Mouse (Mus musculus) frontal cortex, postnatal 10 days (tissue): Measurements from ENCODE around the gene Comtd1.

Experiments used
- DNase-seq, 2 experiments: peaks; one replicate each; pipeline ENCODE4 v3.0.0; 2022; ENCODE audit warnings: low spot score in 2 of 2, mixed read lengths in 1 of 2

Gene Comtd1

DNA sequence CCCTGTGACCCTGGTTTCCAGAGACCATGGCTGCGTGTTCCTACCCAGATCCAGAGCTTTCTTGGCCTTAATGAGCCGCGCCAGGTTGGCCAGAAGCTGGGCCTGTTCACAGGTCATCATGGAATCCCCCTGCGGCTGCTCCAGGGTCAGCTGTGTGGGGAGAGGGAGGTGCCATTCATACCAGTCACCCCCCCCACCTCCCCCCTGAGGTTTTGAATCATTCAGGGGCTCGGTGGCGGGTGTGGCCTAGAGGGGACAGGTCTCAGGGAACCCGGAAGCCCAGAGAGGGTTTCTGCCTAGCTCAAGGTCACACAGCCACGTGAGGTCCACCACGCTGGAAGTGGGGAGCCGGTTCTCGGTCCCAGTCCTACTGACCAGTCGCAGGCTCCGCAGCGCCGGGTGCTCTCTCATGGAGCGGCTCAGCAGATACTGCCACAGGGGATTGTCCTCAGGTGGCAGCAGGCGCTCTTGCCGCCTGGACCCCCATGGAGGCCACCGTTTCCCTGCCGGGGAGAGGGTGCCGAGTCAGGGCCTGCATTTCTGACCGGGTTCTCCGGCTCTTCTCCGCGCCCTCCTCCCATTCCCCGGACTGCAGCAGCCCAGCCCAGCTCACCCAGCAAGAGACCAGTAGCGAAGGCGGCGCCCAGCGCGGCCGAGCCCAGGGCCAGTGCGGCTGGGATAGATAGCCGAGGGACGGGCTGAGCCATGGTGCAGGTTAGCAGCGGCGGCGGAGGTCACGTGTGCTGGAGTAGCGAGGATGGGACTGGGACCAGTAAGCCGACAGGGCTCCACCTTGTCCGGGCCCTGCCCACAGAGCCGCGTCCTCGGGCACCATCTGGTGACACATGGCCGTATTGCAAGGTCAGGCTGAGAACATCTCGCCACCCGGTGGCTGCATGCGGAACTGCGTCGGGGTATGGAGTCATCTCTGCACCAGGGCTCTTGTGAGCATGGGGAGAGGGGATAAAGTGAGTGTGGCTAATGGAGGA, at the start of gene Comtd1:
TSS of gene Comtd1 (minus strand) at position 812 of the 989 bp plus-strand sequence.
- peak; percentile 86 to 94 for DNase-seq

DNA sequence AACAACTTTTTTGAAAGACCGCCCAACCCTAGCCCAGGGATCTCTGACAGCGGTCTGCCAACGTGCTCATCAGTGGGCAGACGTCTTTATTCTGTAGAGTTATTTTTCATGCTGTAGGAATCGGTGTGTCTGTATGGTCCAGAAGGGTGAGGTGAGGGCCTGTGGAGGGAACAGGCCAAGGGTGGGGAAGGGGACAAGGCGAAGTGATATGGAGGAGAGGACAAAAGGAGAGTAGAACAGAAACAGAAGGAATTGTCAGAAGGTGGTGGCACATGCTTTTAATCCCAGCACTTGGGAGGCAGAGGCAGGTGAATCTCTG, 43.5 kb upstream of the Comtd1 start:
- DNase-seq: no peak

DNA sequence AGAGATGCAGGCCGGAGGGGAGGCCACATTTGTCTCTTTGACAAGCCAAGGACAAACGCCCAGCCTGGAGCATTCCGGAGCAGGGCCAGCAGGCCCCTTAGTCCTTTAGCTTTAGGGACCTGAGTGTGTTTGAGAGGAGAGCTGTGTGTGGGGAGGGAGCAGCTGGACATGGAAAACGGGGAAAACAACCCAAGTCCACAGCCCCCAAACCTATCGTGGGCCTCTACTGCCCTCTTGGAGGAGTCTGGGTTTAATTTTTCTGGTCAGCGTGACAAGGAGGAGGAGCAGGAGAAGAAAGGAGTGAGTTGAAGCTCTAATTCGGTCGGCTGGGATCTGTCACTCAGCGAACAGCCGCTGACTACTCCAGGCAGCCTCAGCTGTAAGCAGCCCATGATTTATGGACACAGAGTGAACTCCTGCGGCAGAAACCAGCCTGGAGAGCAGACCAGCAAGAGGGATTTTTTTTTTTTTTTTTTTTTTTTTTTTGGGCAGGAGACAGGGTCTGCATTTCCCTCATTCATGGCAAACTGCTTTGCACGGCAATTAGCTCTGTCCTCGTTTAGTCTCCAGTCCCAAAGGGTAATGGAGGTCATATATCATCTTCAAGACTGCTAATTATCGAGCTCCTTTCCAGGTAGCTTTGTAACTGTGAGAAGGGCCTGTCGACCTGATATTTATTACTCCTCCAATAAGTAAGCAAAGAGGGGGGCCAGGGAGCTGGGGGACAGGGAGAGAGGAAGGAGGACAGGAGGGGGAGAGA, 43.0 kb upstream of the Comtd1 start:
- no peak for DNase-seq

DNA sequence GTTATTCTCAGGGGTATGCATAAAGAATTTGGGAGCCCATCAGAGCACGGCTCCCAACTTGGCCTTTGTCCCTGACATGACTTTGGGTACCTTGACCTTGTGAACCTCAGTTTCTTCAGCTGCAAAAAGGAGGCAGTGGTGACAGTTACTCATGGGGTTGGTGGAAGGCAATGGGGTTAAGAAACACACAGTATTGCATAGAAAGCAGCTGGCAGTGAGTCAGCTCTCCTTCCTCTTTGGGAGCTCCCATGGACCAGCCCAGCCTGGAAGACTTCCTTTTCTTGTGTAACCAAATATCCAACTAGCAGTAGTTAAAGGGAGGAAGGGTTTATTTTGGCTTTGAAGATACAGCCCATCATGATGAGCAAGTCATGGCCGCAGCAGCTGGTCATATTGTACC, 41.7 kb upstream of the Comtd1 start:
- no peak for DNase-seq

DNA sequence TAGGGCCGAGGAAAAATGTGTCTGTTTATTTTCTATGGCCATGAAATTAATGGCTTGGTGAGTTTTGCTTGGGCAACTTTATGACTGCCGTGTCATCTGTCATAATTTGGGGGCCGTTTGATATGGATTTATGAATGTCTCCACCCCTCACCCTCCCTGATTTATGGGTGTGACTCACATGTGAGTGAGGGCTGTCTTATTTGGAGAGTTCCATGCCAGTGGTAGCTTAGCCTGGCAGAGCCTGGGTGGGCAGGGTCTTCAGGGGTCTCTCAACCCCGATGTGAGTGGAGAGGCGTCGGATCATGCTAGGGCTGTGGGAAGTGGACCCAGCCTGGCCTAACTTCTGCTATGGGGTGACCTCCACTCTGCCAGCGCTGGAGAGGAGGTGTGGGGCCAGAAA, 18.0 kb upstream of the Comtd1 start:
- no peak for DNase-seq

DNA sequence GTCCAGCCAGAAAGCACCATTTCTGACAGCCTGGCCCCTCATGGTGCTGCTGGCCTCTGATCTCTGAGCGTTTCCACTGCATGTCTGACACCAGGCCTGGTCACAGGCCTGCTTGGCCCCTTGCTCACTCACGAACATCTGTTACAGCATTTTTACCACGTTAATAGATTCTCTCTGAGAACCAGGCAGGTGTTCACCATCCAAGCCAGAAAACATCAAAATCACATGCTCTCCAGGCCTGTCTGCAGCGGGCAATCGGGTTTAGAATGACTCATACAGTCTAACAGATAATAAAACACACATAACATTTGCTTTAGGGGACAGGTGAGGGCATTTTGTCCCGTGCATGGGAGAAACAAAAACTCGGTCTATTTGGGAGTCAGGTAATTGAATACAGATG, 17.5 kb upstream of the Comtd1 start:
- no peak for DNase-seq

DNA sequence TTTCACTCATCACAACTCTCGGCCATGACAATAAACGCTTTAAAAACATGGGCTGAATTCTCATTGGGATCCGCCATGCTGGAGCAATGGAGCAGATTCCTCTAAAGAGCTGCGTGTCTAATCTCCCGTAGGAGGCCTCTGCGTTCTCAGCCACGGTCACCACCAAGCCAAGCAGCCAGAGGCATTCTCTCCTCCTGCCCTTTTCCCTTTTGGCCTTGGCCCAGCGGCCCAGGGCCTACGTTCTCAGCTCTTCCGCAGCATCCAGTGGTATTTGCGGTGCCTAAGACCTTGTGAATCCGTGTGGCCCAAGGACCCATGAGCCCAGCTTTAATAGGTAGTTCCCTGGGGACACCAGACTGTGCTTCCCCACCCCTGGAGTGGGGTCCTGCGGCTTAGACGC, 8.1 kb upstream of the Comtd1 start:
- DNase-seq: no peak

DNA sequence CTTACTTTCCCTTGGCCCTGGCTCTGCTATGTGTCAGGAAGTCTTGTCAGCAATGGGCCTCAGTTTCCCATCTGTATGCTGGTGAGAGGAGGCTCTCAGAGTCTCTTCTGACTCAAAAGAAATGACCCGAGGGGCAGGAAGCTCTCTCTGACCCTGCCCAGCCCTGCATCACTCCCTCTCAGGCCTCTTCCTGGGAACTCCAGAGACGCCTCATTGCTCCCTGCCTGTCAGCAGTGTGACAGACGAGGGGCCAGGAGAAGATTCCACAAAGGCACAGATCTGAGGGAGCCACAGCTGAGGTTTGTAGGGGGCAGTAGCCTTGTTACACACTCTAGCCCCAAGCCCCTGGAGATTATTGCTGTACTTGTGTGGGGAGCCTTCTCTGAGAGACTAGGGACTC, 7.2 kb upstream of the Comtd1 start:
- DNase-seq: no peak

DNA sequence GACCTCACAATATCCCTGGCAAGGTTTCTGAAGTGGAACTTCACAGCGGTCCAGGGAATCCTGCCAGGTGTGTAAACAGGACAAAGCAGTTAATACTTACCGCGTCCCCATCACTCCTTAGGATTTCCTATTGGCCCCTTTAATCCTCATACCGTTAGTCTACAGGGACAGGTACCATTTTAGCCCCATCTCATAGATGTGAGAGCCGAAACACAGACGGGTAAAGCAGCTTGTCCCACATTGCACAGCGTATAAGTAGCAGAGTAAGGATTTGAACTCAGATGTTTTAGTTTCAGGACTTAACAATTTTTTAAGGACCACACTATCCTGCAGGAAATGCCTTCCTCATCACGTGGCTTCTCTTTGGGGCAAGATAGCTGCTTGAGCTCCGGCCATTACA, 5.5 kb upstream of the Comtd1 start:
- DNase-seq: no peak

DNA sequence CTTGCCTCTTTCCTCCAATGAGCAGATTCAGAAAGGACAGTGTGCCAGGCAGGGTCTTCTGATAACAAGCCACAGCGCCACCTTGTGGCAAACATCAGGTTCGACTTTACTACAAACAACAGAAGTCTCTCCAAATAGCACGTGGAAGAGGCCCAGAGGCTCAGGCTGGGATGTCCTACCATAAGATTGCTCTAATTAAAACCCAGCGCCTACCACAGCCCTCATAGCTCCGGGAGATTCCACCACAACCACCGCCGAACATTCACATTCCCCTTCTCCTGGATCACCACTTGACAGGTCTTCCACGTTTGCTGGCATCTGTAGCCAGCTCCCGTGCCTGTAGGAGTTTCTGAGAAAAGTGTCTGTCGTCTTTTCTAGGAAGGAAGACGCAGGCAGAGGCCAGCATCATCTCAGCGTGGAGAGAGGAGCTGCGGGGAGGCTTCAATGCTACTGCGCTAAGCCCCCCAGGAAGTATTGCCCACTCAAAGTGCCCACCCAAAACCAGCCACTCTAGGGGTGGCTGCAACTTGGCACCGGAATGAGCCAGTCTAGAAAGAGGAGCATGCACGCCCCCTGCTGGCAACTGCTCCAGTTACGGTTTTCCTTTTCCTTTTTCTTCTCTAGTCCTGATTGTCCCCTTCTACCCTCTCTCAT, 4.8 kb upstream of the Comtd1 start:
- peak; percentile 60 to 72 for DNase-seq

DNA sequence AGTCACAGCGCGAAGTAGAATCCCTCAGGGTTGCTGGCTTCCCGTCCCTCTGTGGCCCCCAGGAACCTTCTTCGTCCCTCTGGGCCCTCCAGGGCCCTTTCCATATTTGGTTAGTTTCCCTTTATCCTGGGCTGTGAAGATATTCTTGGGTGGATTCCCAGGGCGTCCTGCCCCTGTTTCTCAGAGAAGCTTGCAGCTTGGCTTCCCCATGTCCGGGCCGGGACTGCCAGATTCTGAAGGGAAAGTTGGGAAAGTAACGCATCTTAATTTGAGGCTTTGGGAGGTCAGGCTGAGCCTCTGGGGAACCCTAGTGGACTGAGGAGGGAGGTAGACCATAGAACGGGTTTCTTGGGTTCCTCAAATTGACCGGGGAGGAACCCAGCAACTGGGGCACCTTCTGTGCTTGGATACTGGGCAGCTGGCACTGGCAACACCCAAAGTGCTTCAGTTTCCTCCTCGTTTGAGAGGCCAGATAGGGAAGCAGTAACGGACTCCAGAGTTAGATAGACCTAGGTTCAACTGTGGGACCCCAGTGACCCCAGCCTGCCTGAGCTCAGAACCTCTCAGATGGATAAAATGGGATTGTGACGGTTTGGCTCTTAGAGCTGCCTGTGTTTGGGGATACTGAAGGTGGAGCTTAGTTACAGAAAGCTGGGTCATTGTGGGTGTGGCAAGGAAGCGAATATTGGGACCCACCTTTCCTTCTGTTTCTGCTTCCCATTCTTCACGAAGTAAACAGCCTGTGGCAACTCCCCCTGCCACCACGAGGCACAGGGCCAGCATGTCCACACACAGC, 3.4 kb upstream of the Comtd1 start:
- no peak for DNase-seq

DNA sequence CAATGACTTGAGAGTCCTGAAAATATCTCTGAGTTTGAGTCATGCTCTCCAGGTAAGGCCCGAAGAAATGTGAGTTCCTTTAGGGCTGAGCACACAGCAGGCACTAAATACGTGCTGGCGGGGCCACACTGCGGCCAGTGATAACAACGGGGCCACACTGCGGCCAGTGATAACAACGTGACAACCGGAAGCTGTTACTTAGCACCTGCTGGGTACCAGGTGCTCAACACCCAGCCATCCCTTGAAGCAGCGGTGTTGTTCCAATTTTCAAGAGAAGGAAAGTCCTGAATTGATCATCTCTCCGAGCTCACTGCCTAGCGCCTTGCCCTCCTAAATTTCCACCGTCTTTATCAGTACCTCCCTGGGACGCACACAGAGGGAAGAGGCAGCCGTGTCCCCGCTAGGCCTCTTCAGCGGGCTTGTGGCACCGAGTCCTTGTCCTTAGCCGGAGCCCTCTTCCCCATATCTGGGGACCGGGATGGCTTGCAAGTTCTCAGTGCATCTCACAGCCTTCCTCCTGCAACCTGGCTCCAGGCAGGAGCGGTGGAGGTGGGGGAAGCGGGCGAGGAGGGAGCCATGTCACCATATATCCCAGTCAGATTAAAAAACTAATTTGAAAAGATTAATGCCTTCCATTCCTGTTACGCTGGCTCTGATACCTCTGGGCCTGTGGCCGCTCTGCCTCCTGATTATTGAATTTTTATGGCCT, 1.8 kb upstream of the Comtd1 start:
- DNase-seq: no peak

DNA sequence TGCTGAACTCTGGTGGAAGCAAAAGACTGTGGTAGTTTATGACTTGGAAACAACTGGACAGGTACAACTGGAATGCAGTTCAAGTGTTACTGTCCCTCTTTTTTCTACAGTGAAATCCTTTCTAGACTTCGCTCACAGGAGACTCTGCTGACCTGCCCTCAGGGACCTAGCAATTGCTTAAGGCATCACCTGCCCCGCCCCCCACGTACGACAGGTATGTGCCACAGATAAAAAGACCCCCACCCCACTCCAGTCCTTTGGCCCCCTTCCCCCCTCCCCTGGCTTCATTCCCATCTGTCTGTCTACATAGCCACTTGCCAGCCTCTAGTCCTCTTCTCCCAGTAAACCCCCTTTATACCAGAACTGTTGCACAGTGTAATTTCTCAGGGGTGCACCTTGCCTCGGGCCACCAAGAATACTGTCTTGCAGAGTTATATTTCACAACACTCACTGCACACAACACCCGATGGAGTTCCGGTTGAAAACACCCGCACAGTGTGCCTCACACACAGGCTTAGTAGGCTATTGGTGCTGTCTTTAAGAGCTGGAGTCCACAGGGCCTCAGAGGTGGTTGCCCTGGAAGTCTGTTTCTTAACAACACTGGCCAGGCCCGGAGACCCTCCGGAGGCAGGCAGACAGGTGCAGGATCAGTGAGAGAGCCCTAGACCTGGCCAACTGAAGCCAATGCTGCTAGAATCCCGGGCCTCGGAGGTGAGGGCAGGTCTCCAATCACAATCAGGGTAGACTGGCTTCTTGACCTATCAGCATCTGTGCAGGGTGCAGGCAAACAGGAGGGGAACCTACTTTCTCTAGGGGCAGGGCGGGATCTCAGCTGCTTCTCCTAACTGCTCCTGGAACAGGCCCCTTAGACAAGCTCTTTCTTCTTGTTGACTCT, 994 bp upstream of the Comtd1 start:
- DNase-seq: no peak

DNA sequence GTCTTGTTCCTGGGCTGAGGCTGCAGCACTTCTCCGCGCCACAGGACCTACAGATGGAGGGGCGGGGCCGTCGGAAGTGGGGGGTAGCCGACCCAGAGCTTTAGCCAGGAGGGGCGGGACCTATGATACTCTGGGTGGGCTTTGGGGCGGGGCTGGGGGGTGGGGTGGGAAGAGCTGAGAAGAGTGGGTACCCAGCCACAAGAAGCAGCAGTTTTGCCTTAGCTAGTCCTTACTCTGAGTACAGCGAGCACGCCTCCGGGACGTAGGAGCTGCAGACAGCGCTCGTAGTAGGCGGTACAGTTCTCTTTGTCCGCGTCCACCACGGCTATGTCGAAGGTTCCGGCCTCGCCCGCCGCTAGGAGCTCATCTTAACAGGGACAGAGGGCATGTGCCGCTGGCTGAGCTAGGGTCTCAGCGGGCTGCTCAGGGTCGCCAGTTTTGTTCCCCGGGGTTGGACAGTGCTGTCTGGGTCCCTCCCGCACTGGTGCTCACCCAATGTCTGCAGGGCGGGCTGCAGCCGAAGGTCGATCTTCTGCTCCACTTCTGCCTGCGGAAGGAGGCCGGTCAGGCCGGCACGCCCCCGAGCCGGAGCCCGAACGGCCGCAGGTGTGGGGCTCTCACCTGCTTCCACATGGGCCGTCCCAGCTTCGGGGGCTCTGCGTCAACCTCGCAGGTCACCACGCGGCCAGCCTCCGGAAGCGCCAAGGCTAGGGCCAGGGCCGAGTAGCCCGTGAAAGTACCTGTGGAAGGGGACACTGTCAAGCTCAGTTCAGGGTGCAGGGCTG, 1.2 kb downstream of the Comtd1 start:
- DNase-seq: peak in 1 of 2 experiments; percentile 57

DNA sequence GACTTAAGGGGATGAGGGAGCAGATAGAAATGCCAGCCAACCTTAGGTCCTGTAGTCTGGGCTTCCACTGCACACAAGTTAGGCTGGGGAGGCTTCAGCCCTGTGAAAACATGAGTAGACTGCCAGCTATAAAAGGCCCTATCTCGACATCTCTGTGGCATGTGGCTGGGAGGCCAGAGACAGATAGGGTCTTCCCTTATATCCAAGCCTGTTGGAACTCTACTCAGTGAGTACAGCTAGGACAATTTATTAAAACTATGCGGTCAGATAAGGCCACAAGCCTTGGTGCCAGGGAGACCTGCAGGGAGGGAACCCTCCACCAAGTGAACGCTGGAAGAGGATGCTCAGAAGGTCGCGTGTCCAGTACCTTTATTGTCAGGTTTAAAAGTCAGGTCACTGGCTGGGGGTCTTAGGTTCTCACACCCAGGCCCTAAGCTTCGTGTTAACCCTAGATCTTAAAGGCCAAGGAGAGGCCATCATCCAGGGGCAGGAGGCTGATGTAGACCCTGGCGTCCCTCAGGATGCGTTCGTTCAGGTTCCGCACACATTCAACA, 1.9 kb downstream of the Comtd1 start:
- DNase-seq: no peak

DNA sequence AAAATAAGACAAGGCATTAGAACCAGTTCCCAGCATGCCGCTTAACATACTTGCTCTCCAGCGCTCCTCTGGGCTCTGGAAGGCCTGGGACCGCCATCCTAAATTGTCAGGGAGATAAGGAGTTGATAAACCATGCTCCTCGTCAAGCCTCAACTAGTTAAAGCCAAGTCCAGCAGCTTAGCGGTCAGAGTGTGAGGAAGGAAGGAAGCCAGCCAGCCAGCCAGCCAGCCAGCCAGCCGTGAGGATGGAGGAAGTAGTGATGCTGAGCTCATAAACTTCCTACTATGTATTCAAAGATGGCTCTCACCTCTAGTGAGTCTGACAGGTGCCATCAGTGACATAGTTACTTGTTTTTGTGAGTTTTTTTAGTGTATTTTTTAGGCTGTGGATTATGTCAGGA, 5.5 kb downstream of the Comtd1 start:
- DNase-seq: no peak

DNA sequence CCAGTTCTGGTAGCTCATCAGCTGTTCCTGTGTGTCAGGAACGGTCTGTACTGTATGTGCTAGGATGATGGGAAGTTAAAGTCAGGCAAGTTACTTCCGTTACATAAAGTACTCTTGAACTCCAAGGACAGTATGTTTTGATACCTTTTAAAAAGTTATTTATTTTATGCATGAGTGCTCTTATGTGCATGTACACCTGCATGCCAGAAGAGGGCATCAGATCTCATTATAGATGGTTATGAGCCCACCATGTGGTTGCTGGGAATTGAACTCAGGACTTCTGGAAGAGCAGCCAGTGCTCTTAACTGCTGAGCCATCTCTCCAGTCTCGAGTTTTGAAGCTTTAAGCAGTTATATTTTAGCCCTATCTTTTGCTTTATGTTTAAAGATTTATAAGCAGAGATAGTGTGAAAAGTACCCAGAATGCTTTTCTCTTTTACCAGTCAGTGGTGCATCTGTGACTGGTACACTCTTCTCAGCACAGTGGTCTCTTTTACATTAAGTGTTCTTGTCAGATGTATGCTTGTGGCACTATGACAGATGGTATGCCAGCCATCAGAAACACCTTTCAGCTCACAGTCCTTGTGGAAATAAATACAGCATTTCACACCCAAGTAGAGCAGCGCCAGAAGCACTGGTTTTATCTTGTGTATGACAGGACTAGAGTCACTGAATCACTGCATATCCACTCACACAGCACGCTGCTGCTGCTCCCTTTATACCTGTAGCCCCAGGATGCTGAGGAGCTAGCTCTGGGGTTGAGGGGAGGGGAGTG, 6.8 kb downstream of the Comtd1 start:
- no peak for DNase-seq
